Mouse (Mus musculus) heart, postnatal 14 days (tissue): ENCODE results near the gene Zmiz1. TPM values are rescaled to one million over a fixed set of nuclear protein-coding genes. Genes with fewer than 3 reads are reported as not detected.

Experiments
- DNase-seq, 2 experiments: peaks; one replicate each; pipeline ENCODE4 v3.0.0; 2021 to 2022
- intact Hi-C: fragments of 180-260 bp; cut with DNase I; formaldehyde crosslinking; loops from one replicate; pipeline ENCODE4 v1.15.1; 2025
- microRNA-seq, 2 experiments: library from miRNA; unstranded; fragments of <30 nt; microRNA quantifications; one replicate each; pipeline ENCODE4 v1.2.0; 2021 to 2022
- total RNA-seq, 2 experiments: library from RNA; stranded (reverse); gene quantifications; 2 replicates each; pipeline ENCODE4 v1.2.3; 2021

Gene Zmiz1
- total RNA-seq, 2 experiments from 2014 or later, result 53.9 to 59.4 TPM

GRCm38 (mm10) chr14:25693888-25694568, 235.0 kb downstream of the Zmiz1 start, which contains the start of gene Ppif:
Gene Ppif, plus strand, starts transcription at chr14:25694154.
- intact Hi-C loops, result loop anchor here (2.0 to 10.0 kb wide), 2 partner anchors 29 to 1199 kb away; no protein-coding TSS in a partner anchor
- DNase-seq, result peak; percentile 98 to 99

GRCm38 (mm10) chr14:25694569-25694897, 235.5 kb downstream of the Zmiz1 start:
- intact Hi-C loops, result loop anchor here (2.0 to 10.0 kb wide), 2 partner anchors 30 to 1200 kb away; no protein-coding TSS in a partner anchor
- DNase-seq, result peak in 1 of 2 experiments; percentile 43

DNA sequence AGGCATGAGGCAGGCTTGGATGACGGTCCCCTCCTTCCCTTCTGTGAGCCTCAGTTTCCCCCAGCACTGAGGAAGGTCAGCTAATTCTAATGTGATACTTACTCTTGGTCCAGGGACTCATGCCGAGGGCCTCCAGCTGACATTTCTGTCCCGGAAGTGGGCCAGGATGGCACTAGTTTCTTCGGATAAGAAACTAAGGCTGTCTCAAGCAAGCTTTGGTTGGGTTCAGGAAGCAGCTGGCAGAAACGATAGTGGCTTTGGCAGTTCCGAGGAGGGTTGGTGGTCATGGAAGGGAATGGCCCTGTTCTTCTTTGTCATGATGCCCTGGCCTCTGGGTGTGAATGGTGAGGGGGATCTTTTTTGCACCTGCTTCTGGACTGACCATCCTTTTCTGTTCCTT, 236.1 kb downstream of the Zmiz1 start:
- intact Hi-C loops, result loop anchor here (2.0 to 10.0 kb wide), 2 partner anchors 30 to 1200 kb away; no protein-coding TSS in a partner anchor

DNA sequence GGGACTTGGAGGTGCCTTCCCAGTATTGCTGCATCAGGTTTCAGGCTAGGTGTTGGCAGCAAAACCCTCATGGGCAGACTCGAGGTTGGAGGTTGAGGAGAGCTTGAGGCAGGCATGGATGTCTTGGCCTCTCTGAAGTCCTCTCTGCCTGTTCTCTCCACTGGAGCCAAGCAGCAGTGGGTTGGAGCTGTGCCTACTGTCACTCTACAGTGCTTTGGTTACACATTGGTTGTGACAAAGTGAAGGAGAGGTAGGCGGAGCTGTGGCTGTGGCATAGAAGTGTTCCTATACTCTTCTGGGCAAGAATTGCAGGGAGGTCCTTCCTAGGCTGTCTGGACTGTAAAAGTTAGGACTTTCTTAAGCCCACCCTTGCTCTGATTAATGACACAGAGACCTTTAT, 237.4 kb downstream of the Zmiz1 start:
- intact Hi-C loops, result loop anchor here (10.0 kb wide), 1 partner anchor 1202 kb away; no protein-coding TSS in a partner anchor
- DNase-seq, result peak in 1 of 2 experiments; percentile 50

More for the DNA sequence above, 236.1 kb downstream of the Zmiz1 start:
- no peak for DNase-seq

GRCm38 (mm10) chr14:25701986-25702385, 243.0 kb downstream of the Zmiz1 start:
- DNase-seq, result peak in 1 of 2 experiments; percentile 35
- intact Hi-C loops, result no loop called here

GRCm38 (mm10) chr14:25707691-25708181, 248.8 kb downstream of the Zmiz1 start:
- DNase-seq, result peak; percentile 60 to 73
- intact Hi-C loops, result no loop called here

GRCm38 (mm10) chr14:25708451-25708850, 249.5 kb downstream of the Zmiz1 start:
- intact Hi-C loops, result no loop called here
- DNase-seq, result peak; percentile 78

DNA sequence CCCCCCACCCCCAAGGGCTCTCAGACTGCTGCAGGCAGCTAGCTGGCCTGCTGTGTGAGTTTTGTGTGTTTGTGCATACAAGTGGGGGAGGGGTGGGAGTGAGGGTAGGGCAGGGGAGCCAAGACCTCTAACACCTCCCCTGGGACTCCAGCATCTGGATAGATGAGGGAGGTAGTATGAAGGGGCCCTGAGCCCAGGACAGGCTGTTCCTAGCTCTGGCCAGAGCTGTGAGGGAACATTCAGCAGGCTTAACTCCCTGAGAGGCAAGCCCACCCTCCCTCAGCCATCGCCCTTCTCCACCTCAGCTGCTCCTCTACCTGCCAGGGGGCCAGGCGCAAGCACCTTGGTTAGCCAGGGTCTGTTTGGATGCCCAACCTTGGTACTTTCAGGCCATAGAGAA, 249.9 kb downstream of the Zmiz1 start:
- intact Hi-C loops, result no loop called here
- DNase-seq, result peak; percentile 65 to 66

DNA sequence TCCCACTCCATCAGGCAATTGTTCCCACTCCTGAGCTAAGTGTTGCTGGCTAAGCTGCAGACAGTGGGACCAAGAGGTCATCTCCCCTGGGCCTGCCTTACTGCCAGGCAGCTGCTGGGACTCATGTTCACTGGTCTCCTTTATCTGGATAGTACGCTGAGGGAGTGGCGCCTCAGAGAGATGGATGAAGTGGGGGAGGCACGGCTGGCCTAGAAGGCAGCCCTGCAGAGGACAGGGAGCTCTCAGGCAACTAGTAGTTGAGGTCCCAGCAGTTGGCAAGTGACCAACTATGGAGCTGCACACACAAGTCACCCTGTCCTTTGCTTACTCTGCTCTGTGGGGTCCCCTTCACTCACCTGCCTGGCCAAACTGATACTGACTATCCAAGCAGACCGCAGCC, 251.1 kb downstream of the Zmiz1 start:
- peak; percentile 65 to 75 for DNase-seq
- intact Hi-C loops, result loop anchor here (2.0 kb wide), 1 partner anchor 91 kb away; no protein-coding TSS in a partner anchor

GRCm38 (mm10) chr14:25710681-25711080, 251.7 kb downstream of the Zmiz1 start:
- DNase-seq, result no peak
- intact Hi-C loops, result loop anchor here (2.0 kb wide), 1 partner anchor 90 kb away; no protein-coding TSS in a partner anchor

GRCm38 (mm10) chr14:25711177-25711576, 252.2 kb downstream of the Zmiz1 start:
- intact Hi-C loops, result loop anchor here (2.0 kb wide), 1 partner anchor 90 kb away; no protein-coding TSS in a partner anchor
- DNase-seq, result no peak

GRCm38 (mm10) chr14:25711602-25712001, 252.6 kb downstream of the Zmiz1 start:
- intact Hi-C loops, result loop anchor here (2.0 kb wide), 1 partner anchor 89 kb away; no protein-coding TSS in a partner anchor
- no peak for DNase-seq

- peak in 1 of 2 experiments; percentile 37 for DNase-seq
- intact Hi-C loops, result no loop called here
These were observed 254.5 kb downstream of the Zmiz1 start for GRCm38 (mm10) chr14:25713443-25713842.

Small RNAs within 50 kb of the gene (microRNA-seq; reads per million reads assigned to microRNA genes)
- 0 to 0.81 reads per million in 2 experiments for gene Mir3075

Other genes with a start within 250 kb of the Zmiz1 start
- gene Ppif, start 235.0 kb downstream of the Zmiz1 start, total RNA-seq, result 100 to 1,000 TPM; 238 to 261 TPM